Mouse (Mus musculus): Measurements from ENCODE around the gene Phb2. TPM values are rescaled to one million over a fixed set of nuclear protein-coding genes. Genes with fewer than 3 reads are reported as not detected.
A peak's percentile ranks its signal among the peaks of the same experiment; 100 is the strongest.

The Phb2 gene
- polyA plus RNA-seq, 1 experiment from 2014 or later = 308 TPM

DNA sequence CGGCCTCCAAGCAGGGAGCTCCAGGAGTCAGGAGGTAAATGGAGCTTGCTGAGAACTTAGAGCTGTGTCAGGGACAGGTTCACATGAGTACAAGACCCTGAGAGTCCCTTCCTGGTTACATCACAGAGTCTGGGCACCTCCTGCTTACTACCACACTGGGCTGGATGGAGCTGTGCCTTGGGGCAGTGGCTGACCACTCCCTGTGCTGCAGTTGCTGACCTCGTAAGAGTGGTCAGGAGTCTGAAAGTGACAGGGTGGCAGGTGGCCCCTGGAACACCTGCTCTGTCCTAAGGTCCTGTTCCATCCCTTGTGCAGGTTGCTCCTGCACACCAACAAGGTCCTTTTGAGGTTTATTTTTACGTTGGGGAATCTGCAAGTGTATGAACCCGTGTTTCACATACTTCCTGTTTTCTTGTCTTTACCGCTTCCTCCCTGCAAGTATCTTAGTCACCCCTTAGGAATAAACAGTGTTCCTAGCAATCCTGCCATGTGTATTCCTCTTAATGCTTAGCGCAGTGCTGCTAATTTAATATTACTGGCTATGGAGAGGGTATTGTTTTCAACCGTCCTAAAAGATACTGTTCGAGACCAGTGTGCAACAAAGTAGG is 23.9 kb upstream of the Phb2 start:
- Histone ChIP-seq H3K9ac (replicated peaks) (no peak overlapping the region), H3K4me1 (ENCODE audit: insufficient read depth) (peaks cover 55% of the 10 kb centered on the region), H3K4me3 (ENCODE audit: low read depth, low read length) (no peak overlapping the region), H3K36me3 (replicated peaks; ENCODE audit: insufficient read depth, low read length) (no peaks in the 10 kb centered on the region; the same call in 1 of the 2 replicates), H3K27me3 (ENCODE audit: insufficient read depth, low read length) (no peaks in the 10 kb centered on the region), H3K27ac (ENCODE audit: low read depth) (peak overlapping the region; percentile 88), H3K9me3 (ENCODE audit: low read length) (no peaks in the 10 kb centered on the region), H3K4me2 (ENCODE audit: low read depth, low read length) (peak overlapping the region; percentile 47)
- no peak for ATAC-seq
- DNase-seq = no peak
- 59% methylated on average over 8 of the region's 8 CpGs for WGBS (ENCODE audit: insufficient replicate concordance)
- no peak for TF ChIP-seq EP300 (IDR thresholded peaks at IDR 0.05; ENCODE audit: low read depth)
- TF ChIP-seq CTCF (IDR thresholded peaks at IDR 0.05; ENCODE audit: low read depth) = no peak

DNA sequence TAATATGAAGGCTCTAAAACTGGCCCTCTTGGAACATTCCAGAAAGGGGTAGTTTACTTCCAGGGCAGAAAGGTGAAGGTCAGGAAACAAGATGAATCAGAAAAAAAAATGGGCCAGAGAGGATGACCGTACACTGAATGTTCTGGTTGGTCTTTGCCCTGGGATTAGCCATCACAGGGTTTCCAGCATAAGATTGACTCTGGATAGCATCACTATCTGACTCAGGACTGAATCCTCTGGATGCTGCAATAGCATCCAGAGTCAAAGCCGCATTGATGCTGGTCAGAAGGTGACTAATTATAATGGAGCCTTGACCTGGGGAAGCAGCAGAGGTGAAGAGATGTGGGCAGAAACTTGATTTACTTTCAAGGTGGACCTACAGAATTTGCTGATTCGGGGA is 23.1 kb upstream of the Phb2 start:
- H3K27me3 ChIP-seq (ENCODE audit: insufficient read depth, low read length) = no peaks in the 10 kb centered on the region
- H3K9me3 ChIP-seq (ENCODE audit: low read length) = no peaks in the 10 kb centered on the region
- H3K4me2 ChIP-seq (ENCODE audit: low read depth, low read length) = no peak overlapping the region
- H3K4me3 ChIP-seq (ENCODE audit: low read depth, low read length) = no peak overlapping the region
- H3K27ac ChIP-seq (ENCODE audit: low read depth) = peak overlapping the region; percentile 88
- peaks cover 48% of the 10 kb centered on the region for H3K4me1 ChIP-seq (ENCODE audit: insufficient read depth)
- no peaks in the 10 kb centered on the region; the same call in 1 of the 2 replicates for H3K36me3 ChIP-seq (replicated peaks; ENCODE audit: insufficient read depth, low read length)
- DNase-seq (no peak), ATAC-seq (peak; percentile 9; the same call in 1 of the 2 replicates)
- 81% methylated on average over 3 of the region's 3 CpGs for WGBS (ENCODE audit: insufficient replicate concordance)
- no peak overlapping the region for H3K9ac ChIP-seq (replicated peaks)
- TF ChIP-seq EP300 (IDR thresholded peaks at IDR 0.05; ENCODE audit: low read depth) (no peak), CTCF (IDR thresholded peaks at IDR 0.05; ENCODE audit: low read depth) (no peak)

DNA sequence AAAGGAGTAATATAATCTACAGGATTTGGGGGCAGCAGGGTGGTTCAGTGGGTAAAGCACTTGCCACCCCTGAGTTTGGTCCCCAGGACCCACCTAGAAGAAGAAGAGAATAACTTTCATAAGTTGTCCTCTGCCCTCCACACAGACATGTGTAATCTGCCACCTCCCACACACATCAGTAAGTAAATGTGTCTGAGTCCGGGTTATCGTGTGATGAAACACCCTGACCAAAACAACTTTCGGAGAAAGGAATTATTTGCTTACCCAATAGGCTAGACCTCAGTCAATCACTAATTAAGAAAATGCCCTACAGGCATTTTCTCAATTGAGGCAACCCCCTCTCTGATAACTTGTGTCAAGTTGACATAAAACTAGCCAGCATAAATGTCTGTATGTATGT is 21.6 kb upstream of the Phb2 start:
- Histone ChIP-seq H3K27ac (ENCODE audit: low read depth) (peak overlapping the region; percentile 88), H3K9ac (replicated peaks) (no peak overlapping the region), H3K4me3 (ENCODE audit: low read depth, low read length) (no peak overlapping the region), H3K36me3 (replicated peaks; ENCODE audit: insufficient read depth, low read length) (peaks cover 2% of the 10 kb centered on the region; the same call in 1 of the 2 replicates), H3K4me1 (ENCODE audit: insufficient read depth) (peaks cover 40% of the 10 kb centered on the region), H3K27me3 (ENCODE audit: insufficient read depth, low read length) (no peaks in the 10 kb centered on the region), H3K9me3 (ENCODE audit: low read length) (no peaks in the 10 kb centered on the region), H3K4me2 (ENCODE audit: low read depth, low read length) (no peak overlapping the region)
- ATAC-seq = peak; percentile 72
- TF ChIP-seq EP300 (IDR thresholded peaks at IDR 0.05; ENCODE audit: low read depth) (peak; percentile 70), CTCF (IDR thresholded peaks at IDR 0.05; ENCODE audit: low read depth) (no peak)
- DNase-seq = no peak
- 56% methylated on average over 3 of the region's 3 CpGs for WGBS (ENCODE audit: insufficient replicate concordance)

DNA sequence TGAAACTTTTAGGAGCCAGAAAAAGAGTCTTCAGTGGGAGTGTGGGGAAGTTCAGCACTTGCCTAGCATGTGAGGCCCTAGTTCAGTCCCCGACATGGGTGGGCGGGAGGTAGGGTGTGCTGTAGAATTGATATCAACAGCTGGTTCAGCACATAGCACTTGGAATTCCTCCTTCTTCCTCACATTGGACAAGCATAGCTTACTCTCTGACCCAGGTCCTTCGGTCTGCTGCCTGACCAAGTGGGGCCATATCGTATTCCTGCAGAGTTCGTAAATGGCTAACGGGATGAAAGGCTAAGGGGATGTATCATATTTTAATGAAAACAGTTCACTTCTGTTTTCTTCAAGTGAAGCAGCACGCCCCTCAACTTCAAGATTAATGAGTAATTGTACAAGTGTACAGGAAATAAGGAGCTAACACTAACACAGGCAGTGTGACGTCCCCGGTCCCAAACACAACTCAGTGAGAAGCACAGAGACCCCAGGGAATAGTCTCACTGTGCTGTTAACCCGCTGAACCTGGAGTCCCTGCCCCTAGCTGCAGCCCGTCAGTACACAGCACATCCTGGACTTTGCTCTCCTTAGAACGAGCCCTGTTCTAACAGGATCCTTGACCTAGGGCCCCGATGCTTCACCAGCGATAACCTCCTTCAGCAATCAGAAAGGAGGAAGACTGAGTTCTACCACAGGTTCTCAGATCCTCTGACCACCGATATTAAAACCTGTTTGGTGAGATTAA is 18.7 kb upstream of the Phb2 start:
- H3K36me3 ChIP-seq (replicated peaks; ENCODE audit: insufficient read depth, low read length) = peaks cover 6% of the 10 kb centered on the region
- peak overlapping the region; percentile 77 for H3K27ac ChIP-seq (ENCODE audit: low read depth)
- no peaks in the 10 kb centered on the region for H3K9me3 ChIP-seq (ENCODE audit: low read length)
- H3K4me2 ChIP-seq (ENCODE audit: low read depth, low read length) = no peak overlapping the region
- no peak overlapping the region for H3K4me3 ChIP-seq (ENCODE audit: low read depth, low read length)
- H3K27me3 ChIP-seq (ENCODE audit: insufficient read depth, low read length) = no peaks in the 10 kb centered on the region
- DNase-seq (no peak), ATAC-seq (no peak)
- TF ChIP-seq EP300 (IDR thresholded peaks at IDR 0.05; ENCODE audit: low read depth) (no peak), CTCF (IDR thresholded peaks at IDR 0.05; ENCODE audit: low read depth) (no peak)
- H3K9ac ChIP-seq (replicated peaks) = 0 out of 2 replicates have a peak overlapping the region, but pooled peaks have one; percentile 36
- 69% methylated on average over 15 of the region's 15 CpGs for WGBS (ENCODE audit: insufficient replicate concordance)
- peaks cover 25% of the 10 kb centered on the region for H3K4me1 ChIP-seq (ENCODE audit: insufficient read depth)

DNA sequence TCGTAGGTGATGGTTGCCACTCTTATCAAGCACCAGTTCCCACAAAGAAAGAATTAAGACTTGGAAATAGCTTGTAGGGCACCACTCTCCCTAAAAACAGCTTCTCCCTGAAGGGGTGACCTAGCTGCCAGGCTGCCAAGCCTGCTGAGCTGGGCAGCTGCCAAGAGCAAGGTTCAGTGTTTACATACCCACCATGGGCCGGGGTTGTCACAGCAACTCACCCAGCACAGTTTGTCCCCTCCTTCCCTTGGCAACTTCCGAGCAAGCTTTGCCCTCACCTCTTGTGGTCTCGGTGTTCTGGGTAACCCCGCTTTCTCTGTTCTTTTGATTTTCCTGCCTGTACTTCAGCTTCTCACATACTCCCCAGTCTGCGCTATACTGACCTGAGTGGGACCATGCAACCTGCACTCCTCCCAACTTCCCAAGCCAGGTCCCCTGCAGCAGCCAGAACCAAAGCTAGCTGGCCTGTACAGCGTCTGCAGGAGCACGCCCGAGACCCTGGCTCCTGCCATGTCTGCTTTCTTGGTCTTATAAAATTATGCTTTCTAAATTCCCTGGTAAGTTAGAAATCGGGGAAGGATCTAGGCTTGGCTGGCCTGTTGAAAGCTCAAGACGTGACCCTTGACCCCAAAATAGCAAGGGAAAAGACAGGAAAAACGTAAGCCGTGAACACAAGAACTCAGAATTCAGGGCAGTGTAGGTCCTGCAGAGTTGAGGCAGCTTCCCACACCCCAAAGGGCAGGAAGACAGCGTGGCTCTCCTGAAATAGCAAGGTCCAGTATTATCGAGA is 17.8 kb upstream of the Phb2 start:
- no peak for TF ChIP-seq CTCF (IDR thresholded peaks at IDR 0.05; ENCODE audit: low read depth)
- no peak for TF ChIP-seq EP300 (IDR thresholded peaks at IDR 0.05; ENCODE audit: low read depth)
- Histone ChIP-seq H3K4me1 (ENCODE audit: insufficient read depth) (peaks cover 21% of the 10 kb centered on the region), H3K27me3 (ENCODE audit: insufficient read depth, low read length) (no peaks in the 10 kb centered on the region), H3K27ac (ENCODE audit: low read depth) (peak overlapping the region; percentile 77), H3K36me3 (replicated peaks; ENCODE audit: insufficient read depth, low read length) (peaks cover 16% of the 10 kb centered on the region), H3K9me3 (ENCODE audit: low read length) (no peaks in the 10 kb centered on the region), H3K9ac (replicated peaks) (0 out of 2 replicates have a peak overlapping the region, but pooled peaks have one; percentile 36), H3K4me3 (ENCODE audit: low read depth, low read length) (no peak overlapping the region), H3K4me2 (ENCODE audit: low read depth, low read length) (no peak overlapping the region)
- DNase-seq = peak; percentile 77
- ATAC-seq = peak; percentile 71
- 77% methylated on average over 15 of the region's 15 CpGs for WGBS (ENCODE audit: insufficient replicate concordance)

All from liver, postnatal 0 days (tissue).